Mouse (Mus musculus) bone marrow, adult 2 months (tissue): ENCODE data around the gene Pgs1.

Source experiments
- CTCF ChIP-seq: fragments of 200-500 bp; IDR thresholded peaks from 2 replicates; pipeline ENCODE4 v1.5.1; 2011; ENCODE audit warnings: low read length, control low read depth; ENCODE audit not compliant: control insufficient read depth, insufficient read depth
- POLR2A ChIP-seq: fragments of 200-500 bp; IDR thresholded peaks from 2 replicates; pipeline ENCODE4 v1.6.1; 2011; ENCODE audit warnings: low read depth, mild to moderate bottlenecking, control low read depth, low read length, borderline replicate concordance; ENCODE audit not compliant: control insufficient read depth

DNA sequence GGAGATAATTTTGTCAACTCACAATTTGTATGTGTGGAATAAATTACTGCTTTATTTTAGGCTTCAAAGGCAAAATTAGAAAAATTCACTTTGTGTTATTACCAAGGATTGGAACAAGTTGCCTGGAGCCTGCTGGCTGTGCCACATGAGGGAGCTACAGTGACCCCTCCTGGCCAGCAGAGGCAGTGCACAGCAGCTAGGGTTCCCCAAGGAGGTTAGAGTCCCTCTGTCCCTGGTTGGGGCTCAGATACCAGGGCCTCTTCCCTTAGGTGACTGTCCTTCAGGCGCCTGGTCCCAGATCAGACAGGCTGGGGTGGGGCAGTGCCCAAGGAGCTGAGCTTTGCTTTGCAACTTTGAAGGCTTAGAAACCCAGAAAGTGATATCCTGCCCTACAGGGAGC lies 35.7 kb downstream of the Pgs1 start:
- TF ChIP-seq CTCF: peak; percentile 97
- peak; percentile 15; the same call in 1 of the 2 replicates for TF ChIP-seq POLR2A
